Mouse (Mus musculus) B cell, adult 2 months (primary cell): ENCODE results near the gene Hs3st1.
"Not testable (repeated sequence)": the region's sequence is repeated elsewhere in the genome, so short reads cannot be mapped to it uniquely, and the experiment has no call there.

Source experiments
- DNase-seq, 2 experiments: peaks; one replicate each; pipeline ENCODE4 v3.0.0; 2022

Gene Hs3st1

DNA sequence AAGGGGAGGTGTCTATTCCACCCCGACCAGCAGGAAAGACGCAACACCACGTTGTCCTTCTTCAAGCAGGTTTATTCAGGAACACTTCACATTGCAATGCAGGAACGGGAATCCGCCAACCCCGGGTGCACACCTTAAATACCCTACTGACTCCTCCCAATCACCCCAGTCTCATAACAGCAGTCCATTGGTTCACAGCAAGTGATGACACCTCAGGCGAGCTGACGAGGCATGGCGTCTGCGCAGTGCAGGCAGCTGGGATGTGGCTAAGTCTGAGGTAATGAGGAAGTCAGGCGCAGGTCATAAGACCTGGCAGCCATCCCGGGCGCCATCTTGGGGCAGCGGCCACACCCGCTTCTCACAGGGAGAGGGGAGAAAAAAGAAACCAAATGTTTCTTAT lies at the start of gene Hs3st1:
Gene Hs3st1, minus strand, starts transcription at position 101 of the 400 bp plus-strand sequence.
- DNase-seq: not testable (repeated sequence)

DNA sequence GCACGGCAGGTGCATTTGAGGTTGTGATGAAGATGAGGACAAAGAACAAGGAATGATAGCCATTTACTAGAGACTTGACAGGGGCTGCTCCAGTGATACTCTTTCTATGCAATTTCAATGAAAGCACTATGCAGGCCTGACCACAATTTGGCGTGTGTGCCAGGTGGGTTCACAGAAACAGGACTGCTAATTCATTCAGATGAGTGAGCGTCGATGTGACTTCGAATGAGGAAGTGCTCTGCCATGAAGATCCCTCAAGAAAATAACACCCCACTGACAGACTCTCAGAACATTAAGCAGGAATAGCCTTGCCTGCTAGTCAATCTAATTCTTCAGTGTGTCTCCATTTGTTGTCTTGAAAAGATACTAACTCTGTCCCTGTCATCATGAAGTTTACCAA lies 49.4 kb upstream of the Hs3st1 start:
- no peak for DNase-seq

DNA sequence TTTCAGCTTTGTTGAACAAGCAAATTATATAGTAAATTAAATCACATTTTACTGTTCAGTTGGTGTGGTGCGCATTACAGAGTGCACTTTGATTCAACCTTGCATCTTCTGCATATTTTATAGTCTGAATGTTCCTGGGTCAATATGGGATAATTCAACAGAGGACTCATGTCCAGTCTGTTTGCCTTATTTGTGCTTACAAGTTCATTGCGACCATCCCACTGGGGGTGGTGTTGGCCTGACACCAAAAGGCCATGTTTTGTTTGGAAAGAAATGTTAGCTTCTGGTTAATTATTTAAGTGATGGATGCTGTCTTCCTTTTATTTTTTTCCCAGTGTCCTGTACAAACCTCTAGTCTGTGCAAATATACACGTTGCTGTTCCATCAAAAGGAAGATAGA lies 48.7 kb upstream of the Hs3st1 start:
- DNase-seq: no peak

DNA sequence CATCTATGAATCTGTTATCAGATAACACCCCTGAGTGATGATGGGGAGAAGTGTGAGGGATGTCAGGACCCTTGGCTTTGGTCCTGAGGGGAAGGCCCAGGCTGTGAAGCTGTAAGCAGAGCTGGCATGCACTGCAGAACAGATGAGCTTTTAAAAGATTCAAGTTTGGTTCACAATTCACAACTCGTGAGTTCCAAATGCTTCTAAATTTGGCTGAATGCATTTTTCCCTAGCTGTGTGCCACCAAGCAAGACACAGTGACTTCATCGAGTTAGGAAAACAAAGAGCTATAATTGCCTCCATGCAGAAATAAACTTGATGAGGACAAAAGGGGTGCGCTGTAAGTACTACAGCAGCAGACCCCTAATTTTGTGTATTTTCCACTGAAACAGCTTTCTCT lies 48.2 kb upstream of the Hs3st1 start:
- no peak for DNase-seq

DNA sequence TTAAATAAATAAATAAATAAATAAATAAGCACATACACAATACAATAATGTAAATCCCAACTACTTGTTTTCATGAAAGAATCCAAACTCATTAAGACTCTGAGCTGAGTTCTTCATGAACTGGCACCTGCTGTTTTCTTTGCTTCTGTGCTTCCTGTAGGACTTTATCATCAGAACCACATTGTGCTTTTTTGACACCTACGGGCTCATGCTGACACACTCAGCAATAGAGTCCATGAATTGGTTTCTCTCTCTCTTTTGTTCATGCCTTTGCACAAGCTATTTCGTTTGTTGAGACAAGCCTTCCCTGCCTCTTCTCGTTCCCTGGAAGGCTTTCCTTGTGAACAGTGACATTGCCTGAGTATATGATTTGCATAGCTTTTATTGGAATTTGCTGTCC lies 46.8 kb upstream of the Hs3st1 start:
- DNase-seq: no peak

DNA sequence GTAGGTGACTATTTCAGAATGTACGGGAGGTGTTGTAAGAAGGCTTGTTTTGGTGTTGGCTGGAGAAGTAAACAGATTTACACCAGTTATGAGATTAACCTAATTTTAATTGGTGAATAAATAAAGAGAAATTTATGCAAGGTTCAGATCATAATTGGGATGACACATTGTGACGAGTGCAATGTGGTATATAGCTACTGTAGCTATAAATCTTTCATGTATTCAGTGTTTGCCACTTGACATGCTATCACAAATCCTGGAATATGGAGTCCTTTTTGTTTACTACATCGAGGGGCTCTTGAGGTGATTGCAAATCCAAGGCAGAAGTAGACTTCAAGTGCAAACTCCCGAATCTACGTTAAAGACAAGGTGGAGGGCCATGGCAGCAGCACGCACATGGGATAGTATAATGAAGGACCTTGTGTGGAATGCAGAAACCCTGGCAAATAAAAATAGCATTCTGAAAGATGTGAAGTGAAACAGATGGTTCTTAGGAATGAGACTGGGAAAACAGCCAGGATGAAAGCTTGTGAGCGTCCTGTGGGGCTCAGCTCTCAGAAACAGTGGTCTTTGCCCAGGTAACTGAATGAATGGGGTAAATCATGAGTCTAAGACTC lies 21.9 kb upstream of the Hs3st1 start:
- no peak for DNase-seq

DNA sequence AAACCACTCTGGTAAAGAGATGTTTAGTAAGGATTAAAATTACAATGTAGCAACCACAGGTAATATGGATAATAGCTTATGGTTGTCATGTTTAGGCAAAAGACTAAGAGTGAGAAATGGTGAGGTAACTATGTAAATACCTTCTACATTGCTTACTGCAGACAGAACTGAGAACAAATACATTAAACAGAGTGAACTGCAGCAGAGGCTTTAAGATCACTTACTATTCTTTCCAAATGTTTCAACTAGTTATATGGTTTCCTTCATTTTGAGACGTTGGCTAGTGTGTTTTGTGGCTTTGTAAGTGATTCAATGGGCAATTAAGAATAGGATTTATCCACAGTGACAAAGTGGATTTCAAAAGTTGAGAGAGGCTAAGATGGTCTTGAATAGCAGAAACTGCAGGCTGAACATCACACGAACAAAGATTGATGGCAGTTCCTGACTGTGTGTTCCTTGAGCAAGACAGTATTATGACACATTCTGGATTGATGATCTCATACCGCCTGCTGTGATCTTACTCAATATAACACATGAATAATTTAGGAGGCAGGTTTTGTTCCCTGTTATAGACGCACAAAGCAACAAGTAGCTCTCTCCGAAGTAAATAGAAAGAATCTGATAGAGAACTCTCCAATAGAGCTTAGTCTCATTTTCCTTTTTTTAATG lies 16.5 kb upstream of the Hs3st1 start:
- no peak for DNase-seq

DNA sequence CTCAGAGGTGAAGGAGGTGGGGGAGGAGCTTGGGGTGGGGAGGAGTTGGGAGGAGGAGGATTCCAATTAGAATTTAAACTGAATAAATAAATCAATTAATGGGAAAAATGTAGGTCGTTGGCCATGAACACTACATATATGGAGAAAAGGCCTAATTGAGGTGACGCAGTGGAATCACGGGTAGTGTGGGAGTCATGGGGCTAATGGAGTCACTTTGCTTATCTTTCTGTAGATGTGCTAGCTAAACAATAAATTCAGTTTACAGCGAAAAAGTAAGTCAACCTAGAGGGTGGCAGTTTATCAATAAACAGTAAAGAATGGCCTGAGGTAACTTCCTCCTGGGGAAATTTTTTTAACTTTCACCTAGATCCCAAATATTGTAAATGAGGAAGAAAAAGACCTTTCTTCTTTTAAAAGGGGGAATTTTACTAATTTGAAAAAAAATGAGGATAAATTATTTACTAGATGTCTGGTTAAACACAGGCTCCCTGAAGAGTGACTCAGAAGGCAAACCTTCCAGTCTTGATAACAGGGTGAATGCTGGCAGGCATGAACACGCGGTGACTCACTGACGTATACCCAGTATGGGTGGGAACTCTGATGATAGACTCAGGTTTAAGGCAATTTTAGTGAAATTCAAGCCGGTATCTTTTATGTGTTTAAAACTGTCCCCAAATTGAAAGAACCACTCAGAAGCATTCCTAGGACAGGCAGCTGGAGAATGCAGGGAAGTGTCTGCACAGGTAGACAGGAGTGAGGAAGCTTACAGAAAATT lies 6.6 kb upstream of the Hs3st1 start:
- DNase-seq: no peak

DNA sequence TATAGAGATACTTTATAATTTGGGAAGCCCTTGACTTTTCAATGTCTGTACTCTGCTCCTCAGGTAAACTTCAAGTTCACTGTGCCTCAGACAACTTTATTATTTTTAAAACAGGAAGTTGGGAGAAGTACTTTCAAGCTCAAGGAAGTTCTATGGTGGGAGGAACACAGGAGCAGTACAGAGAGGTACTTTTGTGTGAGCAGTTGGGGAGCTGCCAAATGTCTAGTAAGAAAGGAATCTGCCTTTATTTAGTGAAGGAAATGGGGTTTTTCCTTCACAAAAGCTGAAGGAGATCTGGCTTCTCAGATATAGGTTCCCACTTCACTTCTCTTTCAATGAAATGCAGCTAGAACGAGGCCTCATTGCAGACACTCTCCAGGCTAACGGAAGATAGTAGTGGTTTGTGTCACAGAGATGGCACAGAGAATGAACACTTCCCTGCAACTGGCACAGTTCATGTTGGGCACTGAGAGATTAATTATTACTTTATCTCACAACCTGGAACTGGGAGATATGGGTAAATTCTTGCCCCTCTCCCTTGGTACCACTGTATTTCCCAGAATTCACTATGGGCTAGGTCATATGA lies 3.7 kb upstream of the Hs3st1 start:
- no peak for DNase-seq

DNA sequence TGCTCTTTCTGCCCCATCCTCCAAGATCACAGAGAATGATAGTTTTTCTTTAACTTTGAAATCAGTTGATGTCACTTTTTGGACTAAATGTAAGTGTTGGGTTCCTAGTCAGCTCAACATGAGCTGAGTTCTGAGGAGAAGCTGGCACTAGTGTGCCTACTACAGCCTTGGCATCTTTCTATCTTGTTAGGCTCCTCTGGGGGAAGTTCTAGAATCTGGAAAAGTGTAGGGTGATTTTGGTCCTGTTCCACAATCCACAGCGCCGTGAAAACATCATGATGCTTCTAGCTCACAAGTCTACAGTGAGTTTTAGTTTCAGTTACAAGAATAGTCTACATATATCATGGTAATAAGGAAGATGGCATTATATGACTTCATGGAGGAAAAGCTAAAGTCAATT lies 18.4 kb downstream of the Hs3st1 start:
- DNase-seq: no peak

DNA sequence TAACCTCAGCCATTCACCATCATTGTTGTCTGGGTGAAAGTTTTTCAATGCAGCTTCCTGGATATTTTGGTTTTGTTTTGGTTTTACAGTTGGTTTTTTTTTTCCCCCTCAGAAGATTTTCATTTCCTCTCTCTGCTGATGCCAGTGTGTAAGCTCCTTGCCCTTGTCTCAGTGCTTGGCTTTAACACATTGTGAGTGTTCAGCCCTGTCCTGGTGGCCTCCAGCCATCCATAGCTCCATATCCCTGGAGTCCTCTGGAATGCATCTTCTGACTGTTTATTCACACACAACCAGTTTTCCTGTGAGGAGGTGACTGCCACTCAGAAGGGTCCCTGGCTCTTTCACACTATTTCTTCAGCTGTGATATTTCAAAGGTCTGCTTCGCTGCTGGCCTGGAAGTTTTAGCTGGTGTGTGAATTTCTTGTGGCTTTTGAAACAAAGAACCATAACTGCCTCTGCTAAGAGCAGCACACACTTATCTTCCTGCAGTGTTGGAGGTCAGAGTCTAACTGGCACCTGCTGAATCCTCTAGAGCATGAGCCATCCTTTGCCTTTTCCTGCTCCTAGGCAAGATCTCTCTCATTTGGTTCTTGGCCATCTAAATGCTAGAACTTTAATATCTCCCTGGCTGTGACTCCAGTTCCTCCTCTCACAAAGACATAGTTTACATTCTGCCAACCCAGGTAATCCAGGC lies 21.4 kb downstream of the Hs3st1 start:
- no peak for DNase-seq

DNA sequence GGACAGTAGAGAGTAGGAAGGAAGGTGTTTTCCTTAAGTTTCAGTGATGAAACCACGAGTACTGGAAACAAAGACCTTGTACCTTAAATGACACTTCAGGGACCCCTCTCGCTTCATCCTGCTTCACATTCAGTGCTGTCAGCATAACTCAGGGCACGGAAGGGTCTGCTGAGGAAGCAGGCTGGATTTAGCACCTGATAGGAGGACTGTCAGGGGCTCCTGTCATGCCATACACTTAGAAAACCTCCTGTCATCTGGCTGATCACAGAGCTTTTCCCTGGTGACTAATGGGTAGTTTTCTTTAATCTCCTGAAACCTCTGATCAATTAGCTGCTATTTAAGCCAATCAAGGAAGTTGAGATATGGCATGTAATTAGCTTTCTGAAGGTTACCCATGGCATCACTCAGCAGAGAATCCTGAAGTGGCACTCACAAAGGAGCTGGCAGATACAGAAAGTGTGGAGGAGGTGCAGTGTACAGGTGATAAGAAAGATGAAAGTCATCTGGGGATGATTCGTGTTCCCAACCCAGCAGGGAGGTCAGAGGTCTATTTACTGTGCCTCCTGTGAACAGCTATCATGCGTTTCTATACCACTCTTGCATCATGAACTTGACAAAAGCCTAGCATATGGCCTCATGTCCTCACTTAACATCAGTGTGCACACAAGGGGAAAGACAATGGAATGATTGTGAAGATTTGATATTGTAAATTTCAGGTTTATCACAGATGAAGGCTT lies 22.1 kb downstream of the Hs3st1 start:
- DNase-seq: no peak

DNA sequence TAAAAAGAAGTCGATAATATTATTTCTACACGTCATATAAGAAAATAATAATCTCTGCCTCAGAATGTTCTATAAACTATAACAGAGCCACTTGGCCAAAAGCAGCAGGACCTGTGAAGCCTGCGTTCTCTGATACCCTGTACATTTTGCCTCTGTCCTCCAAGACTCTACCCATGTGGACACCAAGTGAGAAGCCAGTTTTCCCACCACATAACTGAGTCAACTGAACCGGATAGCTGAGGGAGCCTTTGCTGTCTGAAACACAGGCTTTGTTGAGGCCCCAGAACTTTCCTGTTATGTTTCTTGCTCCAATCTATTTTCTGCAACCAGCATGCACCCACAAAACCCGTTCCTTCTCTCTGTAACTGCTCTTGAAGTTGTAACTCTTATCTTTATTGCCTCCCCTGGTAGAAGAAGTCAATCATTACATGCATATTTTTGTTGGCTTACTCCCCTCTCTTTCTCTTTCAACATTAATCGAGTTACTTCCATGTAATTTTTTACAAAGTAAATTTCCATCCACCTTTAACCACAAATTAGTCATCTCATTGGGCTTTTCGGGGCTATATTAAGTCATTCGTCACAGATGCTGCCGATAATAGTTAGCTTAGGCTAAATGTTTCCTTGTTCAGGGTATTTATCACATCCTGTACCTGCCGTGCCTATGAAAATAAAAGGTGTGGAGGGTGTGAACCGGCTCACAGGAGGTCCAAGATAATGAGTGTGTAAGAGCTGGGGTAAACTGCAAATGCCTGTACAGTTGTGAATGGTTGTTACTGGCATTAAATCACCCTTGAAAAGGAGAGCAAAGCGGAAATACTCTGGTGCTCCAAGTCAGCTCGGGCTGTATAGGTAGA lies 39.4 kb downstream of the Hs3st1 start:
- no peak for DNase-seq

DNA sequence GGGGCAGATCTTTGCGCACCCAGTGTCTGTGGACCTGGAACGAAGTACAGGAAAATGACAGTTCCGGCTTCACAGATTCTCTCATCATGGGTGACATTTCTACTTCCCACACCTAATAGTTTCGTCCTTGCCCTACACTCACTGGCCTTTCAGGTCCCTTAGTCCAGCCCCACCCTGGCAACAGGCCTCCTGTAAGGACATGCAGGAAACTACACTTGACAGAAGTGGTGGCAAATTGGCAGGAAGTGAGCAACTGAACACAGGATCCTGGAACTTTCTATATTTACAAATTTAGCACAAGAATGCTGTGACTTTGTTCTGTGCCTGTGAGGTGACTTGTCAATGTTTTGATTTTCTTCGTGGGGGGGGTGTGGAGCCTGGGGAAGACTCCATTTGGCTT lies 40.1 kb downstream of the Hs3st1 start:
- DNase-seq: no peak

DNA sequence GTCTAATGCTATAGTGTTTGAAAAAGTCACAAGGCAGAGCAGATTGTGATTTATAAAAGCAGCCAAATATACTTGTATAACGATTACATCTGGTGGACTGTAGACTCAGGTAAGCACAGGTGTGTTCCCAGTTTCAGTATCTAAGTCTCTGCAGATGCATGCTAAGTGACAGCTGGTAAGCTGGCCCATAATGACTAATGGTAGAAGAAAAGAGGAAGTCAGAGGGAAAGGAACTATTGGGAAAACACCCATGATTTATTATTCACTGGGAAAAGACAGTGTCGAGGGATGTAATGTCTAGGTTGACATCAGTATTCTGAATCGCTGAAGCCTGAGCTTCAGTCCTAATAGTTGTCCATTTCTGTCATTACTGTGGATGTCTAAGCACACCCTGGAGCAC lies 49.7 kb downstream of the Hs3st1 start:
- DNase-seq: no peak

DNA sequence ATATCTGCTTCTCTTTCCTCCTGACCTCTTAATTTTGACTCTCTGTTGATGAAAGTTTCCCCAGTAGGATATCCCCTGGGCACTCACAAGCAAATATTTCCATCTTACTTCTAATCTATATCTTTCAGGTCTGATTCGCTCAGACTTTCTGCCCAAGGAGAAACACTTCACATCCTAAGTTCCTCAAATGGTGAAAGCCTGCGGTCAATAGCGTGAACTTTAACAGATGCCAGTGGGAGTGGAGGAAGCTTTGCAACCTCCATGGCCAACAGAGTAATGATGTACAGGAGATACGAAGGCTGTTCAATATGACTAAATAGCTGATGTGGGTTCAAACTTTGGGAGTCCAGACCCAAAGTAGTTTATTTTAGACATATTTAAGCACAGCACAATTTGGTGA lies 94.4 kb downstream of the Hs3st1 start:
- no peak for DNase-seq

DNA sequence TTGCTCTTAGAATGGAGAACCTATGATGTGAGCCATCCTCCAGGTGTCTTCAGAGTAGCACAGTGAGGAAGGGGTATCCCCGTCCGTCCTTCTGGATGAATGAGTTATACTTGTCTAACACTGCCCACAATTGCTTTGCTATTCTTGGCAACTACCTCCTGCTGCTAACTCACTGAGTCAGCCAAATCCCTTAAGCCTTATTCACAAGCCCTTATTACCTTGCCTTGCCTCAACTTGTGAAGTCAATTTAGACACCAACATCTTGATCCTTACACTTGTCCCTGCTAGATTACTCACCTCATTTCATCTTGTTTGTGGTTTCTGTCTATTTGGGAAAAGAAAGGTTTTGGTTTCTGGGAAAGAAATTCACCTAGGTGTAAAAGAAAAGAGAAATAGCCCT lies 95.9 kb downstream of the Hs3st1 start:
- DNase-seq: no peak

DNA sequence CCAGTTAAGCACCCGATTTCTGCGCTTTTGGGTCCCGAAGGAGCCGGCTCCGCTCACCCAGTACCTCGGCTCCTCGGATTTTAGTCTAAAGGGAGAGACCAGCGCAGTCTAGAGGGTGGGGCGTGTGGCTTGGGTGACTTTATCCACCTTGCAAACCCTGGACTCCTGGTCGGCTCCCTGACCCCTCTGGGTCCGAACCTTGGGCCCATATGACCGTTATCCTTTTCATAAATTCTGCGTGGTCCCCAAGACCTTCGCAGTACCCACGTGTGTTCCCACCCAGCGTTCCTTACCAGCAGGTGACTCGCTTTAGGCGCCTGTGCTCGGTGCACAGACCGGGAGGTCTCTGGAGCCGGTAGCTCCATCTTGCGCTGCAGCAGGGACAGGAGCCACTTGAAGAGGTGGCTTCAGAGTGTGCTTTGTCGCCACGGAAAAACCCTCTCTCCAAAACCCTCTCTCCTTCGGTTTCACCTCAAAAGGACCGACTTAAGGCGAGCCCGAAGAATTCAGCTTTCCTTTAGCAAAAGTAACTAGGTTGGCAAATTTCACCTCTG lies 110.4 kb downstream of the Hs3st1 start:
- peak in 1 of 2 experiments; percentile 41 for DNase-seq

DNA sequence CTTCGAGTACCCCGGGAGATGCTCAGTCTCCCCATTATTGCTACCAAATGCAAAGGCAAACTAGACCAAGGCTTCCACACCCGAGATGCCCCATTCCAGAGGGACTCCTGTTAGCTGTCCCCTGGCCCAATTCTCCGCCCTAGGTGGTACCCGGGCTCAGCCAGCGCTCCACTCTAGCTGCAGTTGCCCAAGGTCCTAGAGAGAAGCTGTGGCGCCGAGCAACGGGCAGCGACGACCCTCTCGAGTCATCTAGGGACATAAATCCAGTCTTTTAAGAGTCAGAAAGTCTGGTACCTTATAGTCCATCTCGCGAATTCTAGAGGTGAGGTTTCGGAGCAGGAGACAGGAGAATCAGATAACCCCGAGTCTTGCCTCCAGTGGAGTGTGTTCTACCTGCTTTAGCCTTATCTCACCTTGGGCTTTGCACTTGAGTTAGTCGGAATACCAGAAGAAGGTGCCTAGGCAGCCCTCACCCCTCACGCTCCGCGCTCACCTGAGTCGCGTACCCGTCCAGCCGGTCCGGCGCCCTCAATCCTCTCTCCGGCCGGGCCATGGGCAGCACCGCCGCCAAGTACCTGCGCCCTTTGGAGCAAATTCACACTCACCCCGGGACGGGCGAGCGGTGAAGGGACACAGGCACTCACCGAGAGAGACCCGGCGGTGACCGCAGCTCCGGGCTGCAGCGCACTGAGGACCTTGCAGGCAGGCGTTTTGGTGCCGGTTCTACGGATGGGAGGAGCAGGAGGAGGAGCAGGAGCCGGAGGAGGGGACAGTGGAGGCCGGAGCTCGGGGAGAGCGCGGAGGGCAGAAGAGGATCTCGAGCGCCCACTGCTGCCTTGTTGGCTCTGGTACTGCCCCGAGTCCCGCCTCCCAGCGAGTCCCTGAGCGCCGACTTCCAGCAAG lies 111.1 kb downstream of the Hs3st1 start:
- peak; percentile 86 to 87 for DNase-seq
